Mouse (Mus musculus): ENCODE results near the gene Trarg1.

Gene Trarg1

DNA sequence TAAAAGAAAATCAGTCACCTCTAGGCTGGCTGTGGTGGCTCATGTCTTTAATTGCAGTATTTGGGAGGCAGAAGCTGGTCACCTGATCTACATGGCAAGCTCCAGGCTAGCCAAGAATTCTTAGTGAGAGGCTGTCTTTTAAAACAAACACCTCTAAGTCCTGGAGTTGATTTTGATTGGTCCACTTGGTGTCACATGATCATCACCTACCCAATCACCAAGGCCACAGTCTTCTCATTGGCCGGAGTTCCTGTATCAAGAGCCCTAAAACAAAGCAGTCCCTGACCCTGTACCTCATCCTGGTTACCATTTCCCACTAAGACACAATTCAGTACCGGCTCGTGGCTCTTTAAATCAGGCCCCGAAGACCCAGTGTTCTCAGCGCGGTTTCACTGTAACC, 16.2 kb downstream of the Trarg1 start:
- Histone ChIP-seq H3K9me3 (ENCODE audit: low read length) (no peaks in the 10 kb centered on the region), H3K4me3 (replicated peaks; ENCODE audit: low read length) (peak overlapping the region; percentile 58), H3K27me3 (ENCODE audit: insufficient read depth, low read length) (peaks cover 57% of the 10 kb centered on the region), H3K36me3 (ENCODE audit: insufficient read depth, low read length) (no peaks in the 10 kb centered on the region), H3K4me1 (replicated peaks; ENCODE audit: low read depth, low read length) (peaks cover 34% of the 10 kb centered on the region)
- TF ChIP-seq POU5F1 (IDR thresholded peaks at IDR 0.05; ENCODE audit: borderline replicate concordance, low read length) (no peak), CTCF (conservative IDR thresholded peaks at IDR 0.05; ENCODE audit: low read length) (no peak), NANOG (IDR thresholded peaks at IDR 0.05; ENCODE audit: borderline replicate concordance, low read length) (no peak)

GRCm38 (mm10) chr11:76699626-76700025, 20.0 kb downstream of the Trarg1 start:
- H3K9me3 ChIP-seq (ENCODE audit: low read length): no peaks in the 10 kb centered on the region
- H3K4me3 ChIP-seq (replicated peaks; ENCODE audit: low read length): peak overlapping the region; percentile 51
- TF ChIP-seq NANOG (IDR thresholded peaks at IDR 0.05; ENCODE audit: borderline replicate concordance, low read length) (no peak), POU5F1 (IDR thresholded peaks at IDR 0.05; ENCODE audit: borderline replicate concordance, low read length) (no peak), CTCF (conservative IDR thresholded peaks at IDR 0.05; ENCODE audit: low read length) (no peak)
- peaks cover 32% of the 10 kb centered on the region for H3K4me1 ChIP-seq (replicated peaks; ENCODE audit: low read depth, low read length)
- H3K36me3 ChIP-seq (ENCODE audit: insufficient read depth, low read length): no peaks in the 10 kb centered on the region
- H3K27me3 ChIP-seq (ENCODE audit: insufficient read depth, low read length): peaks cover 63% of the 10 kb centered on the region

- H3K27me3 ChIP-seq (ENCODE audit: insufficient read depth, low read length): peaks cover 24% of the 10 kb centered on the region
- H3K9me3 ChIP-seq (ENCODE audit: low read length): no peaks in the 10 kb centered on the region; the same call in 1 of the 2 replicates
- no peak for TF ChIP-seq NANOG (IDR thresholded peaks at IDR 0.05; ENCODE audit: borderline replicate concordance, low read length)
- no peaks in the 10 kb centered on the region for H3K36me3 ChIP-seq (ENCODE audit: insufficient read depth, low read length)
- H3K4me3 ChIP-seq (replicated peaks; ENCODE audit: low read length): no peak overlapping the region
- peaks cover 23% of the 10 kb centered on the region for H3K4me1 ChIP-seq (replicated peaks; ENCODE audit: low read depth, low read length)
These were observed 28.0 kb downstream of the Trarg1 start for GRCm38 (mm10) chr11:76707656-76708055.

GRCm38 (mm10) chr11:76708066-76708465, 28.5 kb downstream of the Trarg1 start:
- no peaks in the 10 kb centered on the region; the same call in 1 of the 2 replicates for H3K9me3 ChIP-seq (ENCODE audit: low read length)
- H3K4me1 ChIP-seq (replicated peaks; ENCODE audit: low read depth, low read length): peaks cover 23% of the 10 kb centered on the region
- H3K36me3 ChIP-seq (ENCODE audit: insufficient read depth, low read length): no peaks in the 10 kb centered on the region
- H3K27me3 ChIP-seq (ENCODE audit: insufficient read depth, low read length): peaks cover 24% of the 10 kb centered on the region
- no peak for TF ChIP-seq NANOG (IDR thresholded peaks at IDR 0.05; ENCODE audit: borderline replicate concordance, low read length)
- TF ChIP-seq CTCF (conservative IDR thresholded peaks at IDR 0.05; ENCODE audit: low read length): no peak
- no peak for TF ChIP-seq POU5F1 (IDR thresholded peaks at IDR 0.05; ENCODE audit: borderline replicate concordance, low read length)
- H3K4me3 ChIP-seq (replicated peaks; ENCODE audit: low read length): no peak overlapping the region

GRCm38 (mm10) chr11:76708881-76709280, 29.3 kb downstream of the Trarg1 start:
- no peak for TF ChIP-seq NANOG (IDR thresholded peaks at IDR 0.05; ENCODE audit: borderline replicate concordance, low read length)
- TF ChIP-seq CTCF (conservative IDR thresholded peaks at IDR 0.05; ENCODE audit: low read length): no peak
- no peak for TF ChIP-seq POU5F1 (IDR thresholded peaks at IDR 0.05; ENCODE audit: borderline replicate concordance, low read length)
- Histone ChIP-seq H3K36me3 (ENCODE audit: insufficient read depth, low read length) (no peaks in the 10 kb centered on the region), H3K4me3 (replicated peaks; ENCODE audit: low read length) (no peak overlapping the region), H3K9me3 (ENCODE audit: low read length) (no peaks in the 10 kb centered on the region; the same call in 1 of the 2 replicates), H3K4me1 (replicated peaks; ENCODE audit: low read depth, low read length) (peaks cover 23% of the 10 kb centered on the region), H3K27me3 (ENCODE audit: insufficient read depth, low read length) (peaks cover 24% of the 10 kb centered on the region)

DNA sequence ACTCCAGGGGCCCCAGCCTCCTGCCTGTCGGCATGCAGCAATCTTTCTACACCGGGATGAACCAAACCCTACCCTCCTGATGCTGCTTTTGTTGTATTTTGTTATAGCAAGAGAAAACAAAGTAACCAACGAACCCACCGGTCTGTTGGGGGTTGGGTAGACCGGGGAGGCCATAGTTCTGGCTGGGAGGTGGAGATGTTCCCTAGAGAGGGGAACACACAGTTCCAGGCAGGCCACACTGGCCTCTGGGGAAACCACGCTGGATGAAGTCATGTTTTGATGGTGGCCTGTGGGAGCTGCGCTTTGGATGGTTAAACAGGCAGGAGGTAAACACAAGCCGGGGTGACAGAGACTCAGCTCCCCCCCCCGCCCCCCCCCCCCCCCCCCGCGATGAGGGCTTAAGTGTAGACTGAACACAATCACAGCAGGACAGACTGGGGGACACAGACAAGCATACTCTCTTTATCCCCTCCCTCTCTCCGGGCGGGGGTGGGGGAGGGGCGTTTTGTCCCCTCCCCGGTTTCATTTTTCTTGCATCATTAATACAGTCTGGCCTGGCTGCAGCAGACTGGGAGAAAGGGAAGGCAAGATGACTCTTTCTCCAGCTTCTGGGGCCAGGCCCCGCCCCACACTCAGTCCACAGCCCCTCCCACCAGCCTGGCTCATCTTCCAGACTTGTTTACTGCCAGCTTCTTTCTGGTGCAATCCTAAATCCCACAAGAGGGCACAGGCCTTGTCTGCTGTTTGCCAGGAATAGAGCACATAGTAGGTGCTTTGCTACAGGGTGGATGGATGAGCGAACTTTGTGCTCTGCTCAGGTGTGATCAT, 30.2 kb downstream of the Trarg1 start:
- H3K9me3 ChIP-seq (ENCODE audit: low read length): no peaks in the 10 kb centered on the region; the same call in 1 of the 2 replicates
- no peak for TF ChIP-seq CTCF (conservative IDR thresholded peaks at IDR 0.05; ENCODE audit: low read length)
- TF ChIP-seq NANOG (IDR thresholded peaks at IDR 0.05; ENCODE audit: borderline replicate concordance, low read length): no peak
- no peak for TF ChIP-seq POU5F1 (IDR thresholded peaks at IDR 0.05; ENCODE audit: borderline replicate concordance, low read length)
- no peaks in the 10 kb centered on the region for H3K36me3 ChIP-seq (ENCODE audit: insufficient read depth, low read length)
- H3K4me1 ChIP-seq (replicated peaks; ENCODE audit: low read depth, low read length): peaks cover 23% of the 10 kb centered on the region
- peaks cover 14% of the 10 kb centered on the region for H3K27me3 ChIP-seq (ENCODE audit: insufficient read depth, low read length)
- no peak overlapping the region for H3K4me3 ChIP-seq (replicated peaks; ENCODE audit: low read length)

DNA sequence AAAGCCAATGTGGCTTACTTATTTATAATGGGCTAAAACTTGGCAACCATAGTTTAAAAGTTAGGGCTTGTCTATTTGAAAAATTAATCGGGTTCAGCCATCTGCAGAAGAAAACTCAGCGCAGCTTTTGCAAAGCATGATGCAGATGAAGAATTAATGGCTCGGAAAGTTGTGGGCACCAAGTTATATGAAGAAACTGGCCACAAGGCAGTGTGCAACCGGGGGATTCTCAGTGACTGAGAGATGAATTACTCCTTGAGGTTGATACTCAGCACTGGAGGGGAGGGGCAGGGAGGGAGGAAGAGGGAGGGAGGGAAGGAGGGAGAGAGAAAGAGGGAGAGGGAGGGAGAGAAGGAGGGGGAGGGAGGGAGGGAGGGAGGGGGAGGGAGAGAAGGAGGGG, 37.4 kb downstream of the Trarg1 start:
- no peak for TF ChIP-seq POU5F1 (IDR thresholded peaks at IDR 0.05; ENCODE audit: borderline replicate concordance, low read length)
- no peak for TF ChIP-seq NANOG (IDR thresholded peaks at IDR 0.05; ENCODE audit: borderline replicate concordance, low read length)
- no peak for TF ChIP-seq CTCF (conservative IDR thresholded peaks at IDR 0.05; ENCODE audit: low read length)
- Histone ChIP-seq H3K4me3 (replicated peaks; ENCODE audit: low read length) (no peak overlapping the region), H3K4me1 (replicated peaks; ENCODE audit: low read depth, low read length) (no peaks in the 10 kb centered on the region), H3K9me3 (ENCODE audit: low read length) (no peaks in the 10 kb centered on the region), H3K27me3 (ENCODE audit: insufficient read depth, low read length) (peaks cover 9% of the 10 kb centered on the region), H3K36me3 (ENCODE audit: insufficient read depth, low read length) (no peaks in the 10 kb centered on the region)

DNA sequence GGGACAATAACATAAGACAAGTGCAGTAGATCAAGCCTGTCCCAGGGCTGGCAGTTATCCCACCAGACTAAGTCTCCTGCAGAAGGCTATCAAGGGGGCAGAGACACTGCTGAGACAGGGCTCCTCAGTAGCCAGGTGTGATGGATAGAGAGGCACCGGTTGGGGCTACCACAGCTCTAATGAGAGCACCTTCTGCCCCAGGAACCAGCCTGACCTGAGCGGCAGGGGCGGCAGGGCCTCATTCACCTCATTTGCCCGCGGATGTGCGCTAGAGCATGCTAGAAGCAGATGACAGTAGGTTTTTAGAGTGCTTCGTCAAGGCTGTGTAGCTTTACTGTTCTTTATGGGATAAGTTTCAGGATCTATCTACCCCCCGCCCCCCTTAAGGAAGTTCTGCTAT, 44.3 kb downstream of the Trarg1 start:
- H3K36me3 ChIP-seq (ENCODE audit: insufficient read depth, low read length): peaks cover 8% of the 10 kb centered on the region

More for the DNA sequence above, 44.3 kb downstream of the Trarg1 start:
- H3K9me3 ChIP-seq (ENCODE audit: low read length): no peaks in the 10 kb centered on the region
- TF ChIP-seq POU5F1 (IDR thresholded peaks at IDR 0.05; ENCODE audit: borderline replicate concordance, low read length) (no peak), CTCF (conservative IDR thresholded peaks at IDR 0.05; ENCODE audit: low read length) (no peak), NANOG (IDR thresholded peaks at IDR 0.05; ENCODE audit: borderline replicate concordance, low read length) (no peak)
- H3K27me3 ChIP-seq (ENCODE audit: insufficient read depth, low read length): no peaks in the 10 kb centered on the region; the same call in 1 of the 2 replicates
- no peak overlapping the region for H3K4me3 ChIP-seq (replicated peaks; ENCODE audit: low read length)
- H3K4me1 ChIP-seq (replicated peaks; ENCODE audit: low read depth, low read length): peaks cover 3% of the 10 kb centered on the region

All from E14TG2a.4 (cell line).